Mouse (Mus musculus) megakaryocyte-erythroid progenitor cell, adult 5-6 weeks (primary cell): Measurements from ENCODE around the gene Lpp. TPM values are rescaled to one million over a fixed set of nuclear protein-coding genes. Genes with fewer than 3 reads are reported as not detected.
A peak's percentile ranks its signal among the peaks of the same experiment; 100 is the strongest.

Experiments used
- ATAC-seq: replicated peaks from 2 replicates; pipeline ENCODE4 v1.8.0; 2016; ENCODE audit warnings: mild to moderate bottlenecking, inconsistent platforms; ENCODE audit not compliant: severe bottlenecking, poor library complexity, low FRiP score, low TSS enrichment
- total RNA-seq, 2 experiments: library from RNA; stranded (forward) in 1 of 2; stranded (reverse) in 1 of 2; fragments of 200-1000, 215-1000 nt in 1 of 2; fragments of >200 nt in 1 of 2; fragmentation: Nextera tagmentation in 1 of 2; gene quantifications; 2 replicates each; pipeline ENCODE4 v1.2.3; 2014 to 2017

The Lpp gene
- total RNA-seq, 2 experiments from 2014 or later: 0.47 to 3.3 TPM

DNA sequence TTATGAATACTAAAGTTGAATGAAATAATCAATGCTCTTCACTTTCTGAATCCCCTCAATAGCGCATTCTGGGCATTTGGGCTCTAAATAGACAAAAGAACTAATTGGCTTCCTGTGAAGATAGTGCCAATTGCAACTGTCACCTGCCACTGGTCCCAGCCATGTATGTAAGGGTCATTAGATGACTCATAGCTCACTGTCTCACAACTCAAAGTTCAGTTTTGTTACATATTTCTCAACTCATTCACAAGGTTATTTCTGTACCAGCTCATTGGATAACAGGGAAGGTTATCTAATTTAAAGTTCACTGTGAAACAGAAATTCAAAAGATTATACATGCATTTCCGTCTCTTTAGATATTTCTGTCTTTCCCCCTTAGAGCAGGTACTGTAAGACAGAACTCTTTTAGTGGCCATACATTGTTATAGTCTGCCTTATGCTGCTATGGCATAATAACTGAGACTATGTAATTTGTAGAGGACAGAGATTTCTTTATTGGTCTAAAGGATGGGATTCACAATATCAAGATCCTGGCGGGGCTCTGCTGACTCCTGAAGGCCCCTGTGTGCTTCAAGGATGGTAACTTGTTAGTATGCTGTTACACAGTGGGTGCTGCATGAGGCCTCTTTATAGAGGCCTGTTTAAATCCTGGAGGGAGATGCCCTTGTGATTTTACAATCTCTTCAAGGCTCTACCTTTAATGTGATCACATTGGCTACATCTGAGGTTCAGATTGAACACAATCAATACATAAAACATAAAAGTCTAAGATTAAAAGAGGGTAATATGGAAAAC lies 488.9 kb downstream of the Lpp start:
- no peak for ATAC-seq

DNA sequence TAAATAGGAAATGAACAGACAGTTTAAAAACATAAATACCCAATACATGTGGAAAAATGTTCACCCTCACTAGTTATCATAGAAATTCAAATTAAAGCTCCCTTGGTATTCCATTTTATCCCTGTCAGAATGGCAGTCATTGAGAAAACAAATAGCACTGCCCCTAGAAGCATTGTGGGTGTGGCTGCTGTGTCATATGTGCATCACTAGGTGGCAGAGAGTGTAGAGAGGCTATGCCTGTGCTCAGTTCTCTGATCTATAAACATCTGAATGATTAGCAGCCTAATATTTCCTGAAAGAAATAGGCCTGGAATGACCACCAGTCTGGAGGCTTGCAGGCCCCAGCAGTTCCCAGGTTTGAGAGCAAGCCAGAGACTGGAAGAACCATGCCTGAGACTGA lies 490.7 kb downstream of the Lpp start:
- no peak for ATAC-seq

DNA sequence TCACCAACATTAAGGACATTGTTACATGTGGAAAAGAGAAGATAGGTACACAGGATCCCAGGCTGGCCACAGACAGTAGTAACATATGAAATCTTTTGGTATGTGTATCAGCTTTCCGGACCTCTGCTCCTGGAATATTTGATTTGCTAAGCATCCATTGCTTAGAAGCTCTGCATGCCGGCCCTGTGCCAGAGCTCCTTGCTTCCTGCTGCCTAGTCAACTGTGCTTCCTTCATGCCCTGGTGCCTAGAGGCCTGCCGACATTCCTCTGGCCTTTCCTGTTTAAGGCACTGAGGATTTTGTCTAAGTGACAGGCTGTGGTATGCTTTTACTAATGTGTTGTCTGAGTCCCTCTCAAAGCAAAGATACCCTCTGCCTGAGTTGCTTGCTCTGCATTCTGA lies 493.0 kb downstream of the Lpp start:
- no peak for ATAC-seq

DNA sequence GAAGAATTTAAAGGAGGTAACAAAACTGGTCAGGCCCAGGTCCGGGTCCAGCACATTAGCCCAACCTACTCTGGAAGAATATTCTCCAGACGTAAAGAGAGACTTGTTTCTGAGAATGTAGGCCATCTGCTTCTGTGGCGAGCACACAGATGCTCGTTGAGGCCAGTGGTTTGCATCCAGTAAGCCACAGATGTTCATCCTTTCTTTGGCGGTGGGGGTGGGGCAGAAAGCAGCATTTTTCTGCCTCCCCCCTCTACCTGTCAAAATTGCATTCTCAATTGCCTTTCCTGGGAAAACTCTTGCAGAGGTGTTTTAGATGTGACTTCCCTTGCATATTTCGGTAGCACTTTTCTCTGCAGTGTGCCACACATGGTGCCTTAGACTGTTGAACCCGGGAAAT lies 493.6 kb downstream of the Lpp start:
- ATAC-seq: no peak

DNA sequence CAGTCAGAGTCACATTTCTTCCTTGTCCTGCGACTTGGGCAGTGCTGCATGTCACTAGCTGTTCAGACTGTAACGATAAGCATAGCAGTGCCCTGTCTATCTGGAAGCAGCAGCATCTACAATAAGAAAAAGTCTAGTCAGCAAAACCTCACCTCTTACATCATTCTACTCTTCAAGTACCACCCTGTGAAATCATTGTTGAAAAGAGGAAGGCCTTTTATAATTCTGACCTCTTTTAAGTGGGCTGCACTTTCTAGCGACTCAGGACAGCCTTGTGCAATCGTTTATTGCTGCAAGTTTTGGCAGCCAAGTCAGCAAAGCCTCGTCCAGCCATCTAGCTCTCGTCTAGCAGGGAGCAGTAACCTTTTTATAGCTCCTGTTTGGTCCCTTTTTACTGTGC lies 498.1 kb downstream of the Lpp start:
- no peak for ATAC-seq

DNA sequence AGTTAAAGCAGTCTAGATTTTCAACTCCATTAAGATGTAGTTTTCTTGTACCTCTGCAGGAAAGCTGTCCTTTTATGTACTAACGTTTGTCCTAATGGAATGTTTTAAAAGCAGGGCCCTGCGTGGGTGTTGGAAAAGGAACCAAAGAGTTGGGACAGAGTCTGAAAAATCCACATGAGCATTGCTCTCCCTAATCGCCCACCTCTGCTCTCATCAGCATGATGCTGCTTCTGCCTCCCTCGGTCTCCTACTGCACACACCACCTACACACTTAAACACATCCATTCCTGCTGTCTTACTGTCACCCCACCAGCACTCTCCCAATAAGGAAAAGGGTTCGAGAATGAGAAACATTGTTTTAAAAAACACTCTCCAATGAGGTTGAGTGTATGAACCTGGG lies 501.9 kb downstream of the Lpp start:
- no peak for ATAC-seq

DNA sequence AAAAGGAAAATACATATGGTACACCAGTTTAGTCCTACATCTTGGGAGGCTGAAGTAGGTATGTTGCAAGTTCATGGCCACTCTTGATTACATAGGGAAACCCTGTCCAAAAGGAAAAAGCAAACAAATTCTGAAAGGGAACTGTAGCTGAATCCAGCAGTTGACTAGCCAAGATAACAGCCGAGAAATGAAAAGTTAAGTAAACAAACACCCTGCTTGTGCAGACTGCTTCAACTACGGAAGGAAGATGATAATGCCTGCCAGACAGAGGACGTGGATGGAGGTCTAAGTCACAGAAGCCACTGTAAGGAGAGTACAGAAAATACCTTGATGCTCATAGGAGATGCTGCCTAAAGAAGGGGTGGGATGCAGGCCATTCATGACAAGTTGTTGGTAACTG lies 504.3 kb downstream of the Lpp start:
- ATAC-seq: no peak

DNA sequence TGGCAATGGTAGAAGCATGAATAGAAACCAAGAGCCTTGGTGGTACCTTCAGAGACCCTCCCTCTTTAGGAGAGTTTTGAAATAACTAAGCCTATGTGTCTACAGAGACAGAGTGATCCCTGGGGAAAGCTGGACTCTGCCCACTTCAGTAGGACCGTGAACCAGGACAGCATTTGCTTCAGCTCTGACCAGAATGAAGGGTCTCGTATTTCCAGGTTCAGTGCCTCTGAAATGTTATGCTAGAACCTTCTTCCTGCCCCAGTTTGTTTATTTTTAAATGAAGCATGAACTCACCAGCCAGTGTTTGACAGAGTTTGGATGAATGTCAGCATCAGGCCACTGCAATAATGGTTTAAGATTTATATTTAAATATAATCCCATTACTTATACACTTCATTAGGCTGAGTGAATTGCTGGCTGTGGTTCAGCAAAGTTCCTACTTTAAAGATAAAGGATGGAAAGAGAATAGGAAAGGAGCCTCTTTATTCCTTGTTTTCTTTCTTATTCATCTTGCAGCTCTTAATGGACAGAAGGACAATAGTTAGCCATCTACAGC lies 507.0 kb downstream of the Lpp start:
- no peak for ATAC-seq

DNA sequence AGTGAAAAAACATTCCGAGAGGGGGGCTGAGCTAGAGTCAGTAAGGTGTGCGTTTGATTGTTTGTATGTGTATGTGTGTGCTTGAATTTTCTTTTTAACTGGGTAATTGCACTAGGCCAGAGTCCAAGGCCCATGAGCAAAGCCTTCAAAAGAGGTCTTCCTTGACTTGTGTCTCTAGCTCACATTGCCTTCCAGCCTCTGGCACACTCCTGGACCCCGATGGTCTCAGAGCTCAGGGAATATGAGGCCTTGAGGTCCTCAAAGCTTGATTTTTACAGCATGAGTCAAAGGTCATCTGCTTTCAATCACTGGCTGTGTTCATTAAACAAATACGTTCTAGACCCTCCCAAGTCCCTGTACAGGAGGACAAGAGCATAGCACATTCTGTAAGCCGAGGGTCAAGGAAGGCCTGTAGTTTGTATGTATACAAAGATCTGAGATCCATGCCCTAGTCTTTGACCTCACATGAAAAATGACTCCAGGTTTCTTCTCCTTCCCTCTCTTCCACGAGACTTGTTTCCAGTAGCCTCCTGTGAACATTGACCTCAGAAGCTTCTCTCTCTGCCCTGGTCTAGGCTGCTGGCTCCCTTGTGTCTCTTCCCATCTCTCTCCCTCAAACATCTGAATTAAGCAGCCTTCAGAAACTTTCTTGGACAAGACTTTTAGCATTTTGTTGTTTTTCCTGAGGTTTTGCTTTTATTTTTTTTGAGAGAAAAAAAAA lies 508.0 kb downstream of the Lpp start:
- ATAC-seq: no peak

DNA sequence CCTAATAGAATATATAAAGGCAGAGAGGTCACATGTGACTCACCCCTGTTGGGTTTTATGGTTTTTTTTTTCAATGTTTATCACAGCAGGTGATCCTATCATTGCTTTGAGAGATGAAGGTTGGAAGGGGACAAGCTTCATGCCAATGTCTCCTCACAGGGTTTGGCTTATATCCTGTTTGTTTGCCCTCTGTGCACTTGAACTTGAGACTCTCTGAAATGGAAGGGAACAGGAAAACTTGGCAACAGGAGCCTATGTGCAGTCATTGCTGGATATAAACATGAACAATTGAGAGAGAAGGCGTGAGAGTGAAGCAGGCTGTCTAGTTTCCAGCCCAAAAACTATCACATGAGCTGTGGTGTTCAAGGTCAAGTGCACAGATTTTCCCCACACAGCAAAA lies 508.8 kb downstream of the Lpp start:
- ATAC-seq: no peak

DNA sequence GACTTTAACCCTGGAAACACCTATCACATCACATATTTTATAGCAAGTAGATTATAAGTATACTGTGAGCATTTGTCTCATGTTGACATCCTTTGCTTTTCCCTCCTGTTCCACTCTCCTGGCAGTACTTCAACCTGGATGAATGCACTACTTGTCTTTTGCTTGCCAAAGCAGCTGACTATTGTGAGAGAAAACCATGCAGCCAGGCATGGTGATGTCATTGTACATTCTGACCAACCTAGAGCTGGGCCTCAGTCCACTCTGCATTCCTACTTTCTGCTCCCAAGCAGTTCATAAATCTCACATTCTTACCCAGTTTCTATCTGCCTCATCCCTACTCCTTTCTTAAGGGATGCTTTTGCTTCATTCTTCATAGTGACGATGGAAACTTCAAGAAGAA lies 515.6 kb downstream of the Lpp start:
- ATAC-seq: no peak

DNA sequence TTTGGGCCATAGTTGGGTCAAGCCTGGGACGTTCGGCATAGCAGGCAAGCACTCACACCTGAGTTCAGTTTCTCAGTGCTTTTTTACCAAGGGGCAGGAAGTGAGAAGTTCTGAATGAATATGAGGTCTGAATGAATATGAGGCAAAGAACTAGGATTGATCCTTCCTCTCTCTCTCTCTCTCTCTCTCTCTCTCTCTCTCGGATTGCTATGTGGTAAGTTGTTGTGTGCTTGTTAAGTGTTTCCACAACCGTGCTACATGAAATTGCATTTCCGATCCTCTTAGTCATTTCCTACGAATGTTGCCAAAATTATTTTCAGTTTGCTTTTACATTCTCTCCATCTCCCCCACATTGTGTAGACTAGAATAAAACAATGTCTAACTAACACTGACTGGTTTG lies 517.0 kb downstream of the Lpp start:
- ATAC-seq: no peak

DNA sequence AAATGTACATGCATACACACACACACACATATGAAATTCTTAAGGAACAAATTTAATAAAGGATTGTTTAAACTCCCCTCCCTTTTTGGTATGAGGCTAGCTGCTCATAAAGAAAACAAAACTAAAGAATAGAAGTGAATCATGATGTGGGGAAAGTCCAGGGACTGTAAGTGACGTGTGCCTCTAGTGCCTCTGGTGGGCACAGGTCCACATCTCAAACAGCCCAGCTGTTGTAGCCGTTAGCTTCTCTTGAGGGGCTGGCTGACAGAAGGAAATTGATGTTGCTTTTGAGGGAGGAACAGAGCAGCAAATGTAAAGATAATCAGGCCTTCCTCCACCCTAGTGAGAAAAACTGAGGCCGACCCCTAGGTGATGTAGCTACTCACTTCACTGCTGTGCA lies 517.5 kb downstream of the Lpp start:
- ATAC-seq: peak; percentile 63; the same call in 1 of the 2 replicates

DNA sequence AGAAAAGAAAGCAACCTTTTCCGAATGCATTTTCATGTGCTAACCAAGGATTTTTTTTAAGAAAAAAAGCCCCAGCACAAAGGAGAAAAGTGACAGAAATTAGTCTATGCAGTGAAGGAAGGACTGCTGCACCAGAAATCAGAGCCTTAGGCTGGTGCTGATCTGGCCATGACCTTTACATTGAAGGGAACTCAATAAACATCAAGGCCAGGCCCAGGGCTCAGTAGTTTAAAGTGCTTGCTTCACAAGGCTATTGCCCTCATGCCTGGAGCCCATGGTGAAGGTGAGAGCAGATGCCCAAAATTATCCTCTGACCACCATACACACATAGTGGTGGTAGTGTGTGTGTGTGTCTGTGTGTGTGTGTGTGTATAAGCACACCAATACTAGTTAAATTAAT lies 519.1 kb downstream of the Lpp start:
- ATAC-seq: no peak

DNA sequence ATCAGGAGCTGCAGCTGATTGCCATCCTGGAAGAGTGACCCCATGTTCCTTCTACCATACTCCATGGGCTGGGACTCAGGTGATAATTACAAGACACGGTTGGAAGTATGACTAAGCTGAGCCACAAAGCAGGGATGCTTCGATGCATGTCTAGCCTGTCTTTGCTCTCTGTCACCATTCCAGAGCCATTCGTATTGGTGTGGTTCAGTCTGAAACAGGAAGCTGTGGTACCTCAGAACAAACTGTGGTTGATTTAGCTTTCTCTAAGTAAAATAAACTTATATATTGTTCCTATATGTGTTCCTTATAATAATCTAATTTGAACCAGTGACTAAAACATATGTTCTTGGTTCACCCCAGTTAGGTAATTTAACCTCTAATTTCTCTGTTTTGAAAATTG lies 519.7 kb downstream of the Lpp start:
- no peak for ATAC-seq

DNA sequence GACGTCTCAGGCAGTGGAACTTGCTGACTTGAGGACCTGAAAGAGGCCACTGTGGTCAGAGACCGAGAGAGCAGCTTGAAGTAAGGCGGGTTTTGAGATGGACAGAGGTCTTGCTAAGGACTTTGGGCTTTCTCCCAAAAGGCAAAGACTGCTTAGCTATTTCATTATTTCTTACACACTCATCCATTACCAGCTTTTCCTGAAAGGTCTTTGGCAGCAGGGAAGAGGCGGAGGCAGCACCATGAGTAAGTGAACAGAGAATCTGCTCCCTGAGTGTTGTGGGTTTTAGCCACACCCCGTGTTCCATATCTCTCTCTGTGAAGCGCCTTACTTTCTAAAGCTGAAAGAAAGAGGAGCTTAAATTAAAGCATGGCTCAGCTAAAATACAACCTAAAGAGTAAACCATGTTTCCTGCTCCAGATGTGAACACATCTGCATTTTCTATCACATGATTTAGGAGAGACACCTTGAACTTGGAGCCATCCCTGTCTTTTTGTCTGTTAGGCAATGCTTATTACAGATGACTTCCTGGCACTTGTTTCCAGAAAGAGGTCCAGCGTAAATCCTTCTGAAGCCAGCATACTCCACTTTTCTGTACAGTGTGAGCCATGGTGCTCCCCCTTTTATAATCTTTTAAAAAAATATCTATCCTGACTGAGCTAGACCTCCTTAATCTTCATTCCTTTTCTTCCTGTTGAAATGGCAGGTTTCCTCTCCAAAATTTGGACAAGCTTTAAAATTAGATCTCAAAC lies 520.5 kb downstream of the Lpp start:
- ATAC-seq: 0 out of 2 replicates have a peak, but pooled peaks have one; percentile 30

DNA sequence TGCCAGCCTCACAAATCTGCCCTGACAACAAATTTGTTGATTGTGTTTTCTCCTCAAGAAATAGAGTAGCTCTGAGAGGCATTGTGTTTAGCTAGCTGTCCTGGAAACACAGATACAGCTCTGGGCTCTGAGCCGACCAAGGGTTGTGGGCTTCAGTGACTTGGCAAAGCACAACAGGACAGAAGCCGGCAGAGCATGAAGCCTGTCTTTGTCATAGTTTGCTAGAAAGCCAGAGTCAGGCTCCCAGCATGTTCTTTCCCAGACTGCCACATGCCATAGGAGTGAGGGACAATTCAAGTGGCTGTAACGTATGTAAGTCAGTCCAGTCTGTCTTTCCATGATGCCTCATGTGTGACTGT lies 521.1 kb downstream of the Lpp start:
- no peak for ATAC-seq

DNA sequence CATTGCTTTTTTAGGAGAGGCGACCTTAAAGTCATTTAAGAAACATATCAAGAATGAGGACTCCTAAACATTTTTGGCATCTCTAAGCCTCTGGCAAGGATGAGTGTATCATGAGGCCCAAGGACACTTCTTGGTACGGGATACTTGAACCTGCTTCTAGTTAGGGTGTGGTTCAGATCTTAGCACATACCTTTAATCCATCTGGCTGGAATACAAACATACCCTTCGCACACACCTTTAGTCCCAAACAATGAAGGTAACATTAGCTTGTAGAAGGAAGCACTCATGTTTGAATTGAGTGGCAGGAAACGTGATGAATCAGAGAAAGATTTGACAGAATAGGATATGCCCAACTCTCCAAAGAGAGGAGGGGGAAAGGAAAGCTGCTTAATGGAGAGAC lies 522.2 kb downstream of the Lpp start:
- no peak for ATAC-seq

DNA sequence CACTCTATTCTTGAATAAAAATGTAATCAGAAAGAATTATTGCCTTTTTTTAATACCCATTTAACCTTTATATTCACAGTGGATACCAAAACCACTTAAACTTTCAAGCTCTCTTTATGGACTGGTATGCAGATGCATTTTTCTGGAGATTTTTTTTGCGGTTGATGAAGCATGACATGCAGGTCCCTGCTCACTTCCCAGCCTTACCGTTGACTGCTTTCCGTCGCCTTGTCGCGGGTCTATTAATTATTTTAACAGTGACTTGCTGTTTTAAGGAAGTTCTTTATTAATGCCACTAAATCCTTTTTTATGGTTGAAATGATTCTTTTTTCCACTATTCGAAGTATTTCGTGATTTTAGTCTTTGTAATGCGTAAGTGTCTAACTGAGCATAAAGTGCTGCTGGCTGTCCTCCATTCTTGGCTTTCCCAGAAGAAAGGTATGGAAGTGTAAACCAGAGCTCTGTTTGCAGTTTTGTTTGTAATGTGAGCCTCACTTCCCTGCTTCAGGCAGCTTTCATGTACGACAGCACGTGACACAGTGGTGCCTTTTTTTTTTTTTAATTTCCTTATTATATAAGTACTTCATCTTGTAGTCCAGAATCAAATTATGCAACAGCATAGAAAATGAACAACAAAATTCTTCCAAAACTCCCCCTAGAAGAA lies 526.2 kb downstream of the Lpp start:
- no peak for ATAC-seq

DNA sequence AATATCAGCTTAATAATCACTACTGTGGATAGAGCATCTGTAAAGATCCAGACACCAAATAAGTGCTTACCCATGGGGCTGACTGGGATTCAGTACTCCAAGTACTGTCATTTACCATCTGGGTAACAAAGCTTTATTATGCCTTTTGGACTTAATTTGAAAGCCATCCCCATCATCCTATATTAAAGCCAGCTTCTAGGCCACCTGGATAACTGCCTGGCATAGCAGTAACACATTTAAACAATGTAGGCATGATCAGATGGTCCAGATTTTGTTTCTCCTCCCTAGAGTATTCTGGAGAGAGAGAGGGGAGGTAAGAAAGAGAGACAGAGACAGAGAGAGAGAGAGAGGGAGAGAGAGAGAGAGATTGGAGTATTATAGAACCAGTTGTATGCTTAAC lies 536.8 kb downstream of the Lpp start:
- ATAC-seq: no peak
